Mouse (Mus musculus) testis, adult 2 months (tissue): ENCODE data around the gene Osbpl8. TPM values are rescaled to one million over a fixed set of nuclear protein-coding genes. Genes with fewer than 3 reads are reported as not detected.

ENCODE experiments used
- H3K27ac ChIP-seq: fragments of 200-500 bp; 2 replicates; pipeline ENCODE4 v1.5.1; 2012; ENCODE audit warnings: low read depth, low read length; ENCODE audit not compliant: control insufficient read depth, insufficient read depth
- H3K27me3 ChIP-seq: fragments of 200-500 bp; 2 replicates; pipeline ENCODE4 v1.6.1; 2012; ENCODE audit warnings: mild to moderate bottlenecking, low read length, moderate library complexity; ENCODE audit not compliant: control insufficient read depth, insufficient read depth
- H3K36me3 ChIP-seq: fragments of 200-500 bp; 2 replicates; pipeline ENCODE4 v1.6.1; 2012; ENCODE audit warnings: mild to moderate bottlenecking, low read length; ENCODE audit not compliant: control insufficient read depth, insufficient read depth
- H3K4me1 ChIP-seq: fragments of 200-500 bp; 2 replicates; pipeline ENCODE4 v1.6.1; 2012; ENCODE audit warnings: low read length; ENCODE audit not compliant: control insufficient read depth, insufficient read depth
- H3K4me3 ChIP-seq: fragments of 200-500 bp; 2 replicates; pipeline ENCODE4 v1.5.1; 2012; ENCODE audit warnings: low read depth, mild to moderate bottlenecking, low read length, moderate library complexity, mixed read lengths; ENCODE audit not compliant: control insufficient read depth
- CTCF ChIP-seq: fragments of 200-500 bp; IDR thresholded peaks from 2 replicates; pipeline ENCODE4 v1.5.1; 2012; ENCODE audit warnings: low read depth, mild to moderate bottlenecking, inconsistent platforms, low read length, moderate library complexity; ENCODE audit not compliant: control insufficient read depth, insufficient read depth, insufficient replicate concordance
- POLR2A ChIP-seq: fragments of 200-500 bp; IDR thresholded peaks from 2 replicates; pipeline ENCODE4 v1.6.1; 2012; ENCODE audit warnings: low read depth, mild to moderate bottlenecking, inconsistent platforms, low read length, moderate library complexity; ENCODE audit not compliant: control insufficient read depth
- polyA plus RNA-seq: library from polyadenylated mRNA; depleted of rRNA; stranded (reverse); fragments of >200 nt; gene quantifications from 2 replicates; pipeline ENCODE4 v1.2.3, GENCODE M21; 2012

Gene Osbpl8
- polyA plus RNA-seq, 1 experiment, result 4.7 TPM

DNA sequence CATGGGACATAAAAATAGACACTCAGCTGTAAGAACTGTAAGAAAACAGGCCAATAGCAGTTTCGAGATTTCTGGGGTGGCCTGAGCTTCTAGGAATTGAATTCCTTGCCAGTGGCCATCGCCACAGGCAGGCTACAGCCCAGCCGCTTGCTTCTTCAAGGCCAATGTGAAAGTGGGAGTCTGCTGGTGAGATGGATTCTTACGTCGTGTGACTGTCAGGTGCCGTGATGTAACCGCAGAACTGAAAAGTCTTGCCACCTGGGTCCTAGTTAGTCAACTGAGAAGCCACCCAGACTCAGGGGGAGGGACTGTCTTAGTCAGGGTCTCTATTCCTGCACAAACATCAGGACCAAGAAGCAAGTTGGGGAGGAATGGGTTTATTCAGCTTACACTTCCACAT, 40.4 kb upstream of the Osbpl8 start:
- no peak overlapping the region for H3K27ac ChIP-seq
- no peaks in the 10 kb centered on the region for H3K36me3 ChIP-seq
- no peak overlapping the region for H3K4me3 ChIP-seq
- peaks cover 2% of the 10 kb centered on the region for H3K4me1 ChIP-seq
- TF ChIP-seq CTCF (no peak), POLR2A (no peak)
- no peaks in the 10 kb centered on the region for H3K27me3 ChIP-seq

DNA sequence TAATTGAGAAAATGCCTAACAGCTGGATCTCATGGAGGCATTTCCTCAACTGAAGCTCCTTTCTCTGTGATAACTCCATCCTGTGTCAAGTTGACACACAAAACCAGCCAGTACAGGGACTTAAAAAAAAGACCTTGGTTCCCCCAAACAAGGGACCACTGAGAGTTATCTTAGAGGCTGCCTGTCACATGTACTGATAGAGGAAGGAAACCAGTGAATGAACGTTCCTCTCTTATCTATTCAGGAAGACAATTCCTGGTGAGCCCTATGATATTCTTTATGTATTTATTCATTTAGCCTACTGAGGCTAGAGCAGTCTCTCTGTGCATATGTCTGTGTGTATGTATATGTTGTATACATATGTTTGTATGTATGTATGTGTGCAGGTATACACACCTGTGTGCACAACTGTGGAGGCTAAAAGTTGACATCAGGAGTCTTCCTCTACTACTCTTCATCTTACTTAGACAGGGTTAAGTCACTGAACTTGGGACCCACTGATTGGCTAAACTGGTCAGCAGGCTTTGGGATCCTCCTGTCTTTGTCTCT, 39.7 kb upstream of the Osbpl8 start:
- Histone ChIP-seq H3K27ac (no peak overlapping the region), H3K27me3 (no peaks in the 10 kb centered on the region), H3K36me3 (no peaks in the 10 kb centered on the region), H3K4me3 (no peak overlapping the region), H3K4me1 (peaks cover 2% of the 10 kb centered on the region)
- no peak for TF ChIP-seq POLR2A
- no peak for TF ChIP-seq CTCF

- no peak overlapping the region for H3K27ac ChIP-seq
- no peak overlapping the region for H3K4me3 ChIP-seq
Observed at GRCm38 (mm10) chr10:111127388-111127787, 37.2 kb upstream of the Osbpl8 start.

GRCm38 (mm10) chr10:111128493-111128892, 36.1 kb upstream of the Osbpl8 start:
- Histone ChIP-seq H3K27ac (no peak overlapping the region), H3K36me3 (no peaks in the 10 kb centered on the region), H3K27me3 (no peaks in the 10 kb centered on the region), H3K4me1 (peaks cover 2% of the 10 kb centered on the region), H3K4me3 (no peak overlapping the region)
- no peak for TF ChIP-seq CTCF
- no peak for TF ChIP-seq POLR2A

More at GRCm38 (mm10) chr10:111127388-111127787, 37.2 kb upstream of the Osbpl8 start:
- Histone ChIP-seq H3K4me1 (peaks cover 2% of the 10 kb centered on the region), H3K27me3 (no peaks in the 10 kb centered on the region), H3K36me3 (no peaks in the 10 kb centered on the region)
- TF ChIP-seq CTCF, result no peak
- TF ChIP-seq POLR2A, result no peak

DNA sequence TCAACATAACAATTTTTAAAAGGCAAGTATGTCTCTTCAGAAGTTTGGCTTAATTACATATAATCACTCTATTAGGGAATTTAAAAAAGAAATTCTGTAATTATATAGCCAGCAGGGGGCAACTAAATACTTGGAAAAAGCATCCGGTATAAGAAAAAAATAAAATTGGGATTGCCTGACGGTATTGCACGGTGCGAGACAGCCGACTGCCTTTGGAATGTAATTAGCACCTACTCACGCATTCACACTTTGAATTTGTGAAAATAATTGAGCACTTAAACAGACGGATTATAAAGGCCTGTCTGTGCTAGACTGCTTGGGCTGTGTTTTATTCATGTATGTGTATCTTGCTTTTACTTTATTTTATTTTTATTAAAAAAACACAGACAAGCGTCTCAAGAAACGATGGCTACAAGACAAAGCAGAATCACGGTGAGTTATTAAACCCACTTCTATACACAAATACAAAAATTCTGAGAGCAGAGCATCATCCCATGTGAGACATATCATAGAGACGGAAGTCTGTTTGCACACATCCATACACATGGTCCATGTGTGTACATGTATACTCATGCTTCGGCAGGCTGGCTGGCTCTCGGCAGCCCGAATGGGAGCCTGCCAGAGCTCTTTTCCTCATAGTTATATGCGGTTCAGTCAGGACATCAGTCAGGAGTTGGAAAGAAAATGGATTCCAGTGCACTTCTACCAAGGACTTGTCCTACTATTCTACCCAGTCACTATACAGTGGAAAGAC, 34.5 kb upstream of the Osbpl8 start:
- Histone ChIP-seq H3K4me3 (no peak overlapping the region), H3K27ac (no peak overlapping the region), H3K36me3 (no peaks in the 10 kb centered on the region), H3K27me3 (no peaks in the 10 kb centered on the region), H3K4me1 (peaks cover 2% of the 10 kb centered on the region)
- TF ChIP-seq POLR2A (no peak), CTCF (no peak)

- H3K27ac ChIP-seq, result no peak overlapping the region
- H3K36me3 ChIP-seq, result no peaks in the 10 kb centered on the region
- TF ChIP-seq CTCF (no peak), POLR2A (no peak)
- H3K4me1 ChIP-seq, result no peaks in the 10 kb centered on the region; the same call in 1 of the 2 replicates
- H3K27me3 ChIP-seq, result no peaks in the 10 kb centered on the region
- no peak overlapping the region for H3K4me3 ChIP-seq
Observed at GRCm38 (mm10) chr10:111130872-111131271, 33.7 kb upstream of the Osbpl8 start.

DNA sequence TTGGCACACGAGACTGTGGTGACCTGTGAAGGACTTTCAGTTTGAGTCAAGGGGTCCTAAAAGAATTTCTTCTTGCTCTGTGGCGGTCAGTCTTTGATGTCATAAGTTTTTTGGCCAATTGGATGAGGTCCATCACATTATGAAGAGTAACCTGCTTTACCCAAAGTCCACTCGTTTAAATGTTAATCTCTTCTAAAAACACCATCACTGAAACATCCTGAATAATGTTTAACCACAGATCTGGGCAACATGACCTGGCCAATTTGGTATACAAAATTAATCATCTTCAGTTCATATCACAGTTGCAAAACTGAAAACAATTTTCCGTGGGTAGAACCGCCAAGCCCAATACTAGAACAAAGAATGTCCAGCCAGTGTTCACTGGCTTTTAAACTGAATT, 31.3 kb upstream of the Osbpl8 start:
- Histone ChIP-seq H3K4me3 (no peak overlapping the region), H3K4me1 (no peaks in the 10 kb centered on the region; the same call in 1 of the 2 replicates), H3K27ac (no peak overlapping the region), H3K27me3 (no peaks in the 10 kb centered on the region), H3K36me3 (no peaks in the 10 kb centered on the region)
- TF ChIP-seq CTCF, result no peak
- TF ChIP-seq POLR2A, result no peak
